Mouse (Mus musculus) ES-Bruce4 (cell line): ENCODE data around the gene Nup188. TPM values are rescaled to one million over a fixed set of nuclear protein-coding genes. Genes with fewer than 3 reads are reported as not detected.
A peak's percentile ranks its signal among the peaks of the same experiment; 100 is the strongest.

ENCODE experiments used
- H3K27ac ChIP-seq: 2 replicates; pipeline ENCODE4 v1.5.1; 2012; ENCODE audit warnings: low read length, inconsistent platforms; ENCODE audit not compliant: insufficient read depth
- H3K27me3 ChIP-seq: 2 replicates; pipeline ENCODE4 v1.6.1; 2012; ENCODE audit warnings: mild to moderate bottlenecking, low read length, inconsistent platforms; ENCODE audit not compliant: control insufficient read depth, poor library complexity, insufficient read depth, severe bottlenecking
- H3K36me3 ChIP-seq: 2 replicates; pipeline ENCODE4 v1.6.1; 2012; ENCODE audit warnings: inconsistent platforms, mild to moderate bottlenecking, low read length, moderate library complexity; ENCODE audit not compliant: control insufficient read depth, poor library complexity, insufficient read depth, severe bottlenecking
- H3K4me1 ChIP-seq: one replicate; pipeline ENCODE4 v1.8.1; 2011; ENCODE audit warnings: low read length; ENCODE audit not compliant: control insufficient read depth, insufficient read depth
- H3K4me3 ChIP-seq: 2 replicates; pipeline ENCODE4 v1.5.1; 2011; ENCODE audit warnings: low read depth, mild to moderate bottlenecking, low read length
- H3K9ac ChIP-seq: 2 replicates; pipeline ENCODE4 v1.6.1; 2012; ENCODE audit warnings: low read depth, mild to moderate bottlenecking, inconsistent platforms; ENCODE audit not compliant: poor library complexity, severe bottlenecking
- H3K9me3 ChIP-seq: replicated peaks from 2 replicates; pipeline ENCODE4 v1.6.1; 2012; ENCODE audit warnings: mild to moderate bottlenecking, low read length, inconsistent platforms; ENCODE audit not compliant: control insufficient read depth, poor library complexity, insufficient read depth, severe bottlenecking
- CTCF ChIP-seq: IDR thresholded peaks from one replicate; pipeline ENCODE4 v1.8.1; 2011; ENCODE audit warnings: low read depth, low read length
- EP300 ChIP-seq: IDR thresholded peaks from 2 replicates; pipeline ENCODE4 v1.6.1; 2011; ENCODE audit warnings: low read depth, low read length; ENCODE audit not compliant: insufficient read depth
- POLR2A ChIP-seq: IDR thresholded peaks from one replicate; pipeline ENCODE4 v1.8.1; 2011; ENCODE audit warnings: low read length; ENCODE audit not compliant: insufficient read depth
- polyA plus RNA-seq: library from polyadenylated mRNA; stranded (reverse); fragments of >200 nt; gene quantifications from 2 replicates; pipeline ENCODE4 v1.2.4, GENCODE M21; 2011; ENCODE audit warnings: low read depth; ENCODE audit not compliant: missing spikeins, insufficient read depth, insufficient read length

The Nup188 gene
- polyA plus RNA-seq, 1 experiment = 138 TPM

DNA sequence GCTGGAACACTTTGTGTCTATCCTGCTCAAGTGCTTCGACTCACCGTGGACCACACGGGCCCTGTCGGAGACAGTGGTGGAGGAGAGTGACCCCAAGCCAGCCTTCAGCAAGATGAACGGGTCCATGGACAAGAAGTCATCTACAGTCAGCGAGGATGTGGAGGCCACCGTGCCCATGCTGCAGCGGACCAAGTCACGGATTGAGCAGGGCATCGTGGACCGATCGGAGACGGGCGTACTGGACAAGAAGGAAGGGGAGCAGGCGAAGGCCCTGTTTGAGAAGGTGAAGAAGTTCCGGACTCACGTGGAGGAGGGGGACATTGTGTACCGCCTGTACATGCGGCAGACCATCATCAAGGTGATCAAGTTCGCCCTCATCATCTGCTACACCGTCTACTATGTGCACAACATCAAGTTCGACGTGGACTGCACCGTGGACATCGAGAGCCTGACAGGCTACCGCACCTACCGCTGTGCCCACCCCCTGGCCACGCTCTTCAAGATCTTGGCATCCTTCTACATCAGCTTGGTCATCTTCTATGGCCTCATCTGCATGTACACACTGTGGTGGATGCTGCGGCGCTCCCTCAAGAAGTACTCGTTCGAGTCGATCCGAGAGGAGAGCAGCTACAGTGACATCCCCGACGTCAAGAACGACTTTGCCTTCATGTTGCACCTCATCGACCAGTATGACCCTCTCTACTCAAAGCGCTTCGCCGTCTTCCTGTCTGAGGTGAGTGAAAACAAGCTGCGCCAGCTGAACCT, 30.4 kb upstream of the Nup188 start:
- Histone ChIP-seq H3K9ac (no peak overlapping the region), H3K36me3 (peaks cover 6% of the 10 kb centered on the region; the same call in 1 of the 2 replicates), H3K27ac (no peak overlapping the region), H3K4me3 (no peak overlapping the region), H3K27me3 (no peaks in the 10 kb centered on the region), H3K4me1 (peaks cover 5% of the 10 kb centered on the region), H3K9me3 (no peaks in the 10 kb centered on the region)
- TF ChIP-seq POLR2A (no peak), CTCF (no peak), EP300 (no peak)

DNA sequence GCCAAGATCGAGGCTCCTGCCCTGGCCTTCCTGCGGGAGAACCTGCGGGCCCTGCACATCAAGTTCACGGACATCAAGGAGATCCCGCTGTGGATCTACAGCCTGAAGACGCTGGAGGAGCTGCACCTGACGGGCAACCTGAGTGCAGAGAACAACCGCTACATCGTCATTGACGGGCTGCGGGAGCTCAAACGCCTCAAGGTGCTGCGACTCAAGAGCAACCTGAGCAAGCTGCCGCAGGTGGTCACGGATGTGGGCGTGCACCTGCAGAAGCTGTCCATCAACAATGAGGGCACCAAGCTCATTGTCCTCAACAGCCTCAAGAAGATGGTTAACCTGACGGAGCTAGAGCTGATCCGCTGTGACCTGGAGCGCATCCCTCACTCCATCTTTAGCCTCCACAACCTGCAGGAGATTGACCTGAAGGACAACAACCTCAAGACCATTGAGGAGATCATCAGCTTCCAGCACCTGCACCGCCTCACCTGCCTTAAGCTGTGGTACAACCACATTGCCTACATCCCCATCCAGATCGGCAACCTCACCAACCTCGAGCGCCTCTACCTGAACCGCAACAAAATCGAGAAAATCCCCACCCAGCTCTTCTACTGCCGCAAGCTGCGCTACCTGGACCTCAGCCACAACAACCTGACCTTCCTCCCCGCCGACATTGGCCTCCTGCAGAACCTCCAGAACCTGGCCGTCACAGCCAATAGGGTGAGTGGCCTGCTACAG, 29.4 kb upstream of the Nup188 start:
- Histone ChIP-seq H3K36me3 (peaks cover 6% of the 10 kb centered on the region; the same call in 1 of the 2 replicates), H3K9me3 (no peaks in the 10 kb centered on the region), H3K4me3 (0 out of 2 replicates have a peak overlapping the region, but pooled peaks have one; percentile 2), H3K27me3 (no peaks in the 10 kb centered on the region), H3K9ac (no peak overlapping the region), H3K27ac (no peak overlapping the region), H3K4me1 (peaks cover 5% of the 10 kb centered on the region)
- TF ChIP-seq EP300 (no peak), CTCF (no peak), POLR2A (no peak)

DNA sequence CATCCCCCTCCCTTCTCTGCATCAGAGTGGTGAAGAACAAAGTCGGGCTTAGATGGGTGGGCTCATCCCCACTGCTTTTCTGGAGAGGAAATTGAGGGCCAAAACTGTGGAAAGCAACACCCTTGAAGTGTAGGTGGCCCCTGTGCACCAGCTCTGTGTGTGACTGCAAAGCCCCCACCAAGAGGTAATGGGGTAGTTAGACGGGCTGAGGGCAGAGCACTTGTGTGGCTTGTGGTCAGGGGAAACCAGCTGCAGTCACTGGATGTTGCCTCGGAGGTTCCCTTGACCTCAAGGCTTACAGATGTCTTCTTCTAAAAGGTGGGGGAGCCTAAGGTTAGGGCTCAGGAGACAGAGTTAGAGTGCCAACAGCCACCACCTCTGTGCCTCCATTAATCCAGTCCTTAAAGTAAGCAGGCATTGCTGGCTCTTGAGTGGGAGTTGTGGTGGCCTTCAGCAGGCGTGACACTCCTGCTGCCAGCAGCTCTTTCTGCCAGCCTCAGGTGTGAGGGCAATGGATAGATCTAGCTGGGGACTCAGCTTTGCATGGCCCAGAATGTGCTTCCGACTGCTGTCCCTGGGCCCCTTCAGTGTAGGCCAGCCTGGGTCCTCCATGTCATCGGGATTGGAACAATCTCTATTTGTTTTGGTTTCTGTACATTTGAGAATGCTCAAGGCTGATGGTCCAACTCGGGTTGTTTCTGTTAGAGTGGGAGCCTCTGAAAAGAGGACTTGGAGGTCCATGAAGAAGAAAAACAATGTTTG, 28.3 kb upstream of the Nup188 start:
- peaks cover 6% of the 10 kb centered on the region; the same call in 1 of the 2 replicates for H3K36me3 ChIP-seq
- H3K4me3 ChIP-seq = no peak overlapping the region
- TF ChIP-seq CTCF (no peak), POLR2A (no peak), EP300 (no peak)
- no peaks in the 10 kb centered on the region for H3K9me3 ChIP-seq
- no peak overlapping the region for H3K9ac ChIP-seq
- H3K27ac ChIP-seq = no peak overlapping the region
- H3K4me1 ChIP-seq = peaks cover 5% of the 10 kb centered on the region
- H3K27me3 ChIP-seq = no peaks in the 10 kb centered on the region

DNA sequence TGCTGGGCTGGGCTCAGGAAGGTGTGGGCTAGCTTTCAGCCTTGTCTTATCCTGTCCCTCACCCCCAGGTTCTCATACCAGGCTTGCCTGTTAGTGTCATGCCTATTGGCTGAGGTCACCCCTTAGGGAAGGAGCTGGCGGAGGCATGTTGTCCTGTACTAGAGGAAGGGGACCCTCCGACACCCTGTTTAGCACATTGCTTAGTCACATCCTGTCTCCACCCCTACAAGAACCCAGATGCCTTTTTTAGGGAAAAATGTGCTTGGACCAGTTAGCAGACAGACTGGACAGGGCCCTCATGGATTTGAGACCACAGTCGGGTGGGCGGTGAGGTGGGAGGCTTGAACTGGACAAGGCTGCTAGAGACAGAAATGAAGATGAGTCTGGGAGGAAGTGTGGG, 27.6 kb upstream of the Nup188 start:
- Histone ChIP-seq H3K9ac (no peak overlapping the region), H3K4me3 (no peak overlapping the region), H3K9me3 (no peaks in the 10 kb centered on the region), H3K36me3 (peaks cover 6% of the 10 kb centered on the region; the same call in 1 of the 2 replicates), H3K27ac (no peak overlapping the region), H3K27me3 (no peaks in the 10 kb centered on the region), H3K4me1 (peaks cover 3% of the 10 kb centered on the region)
- TF ChIP-seq CTCF (no peak), EP300 (no peak), POLR2A (no peak)

DNA sequence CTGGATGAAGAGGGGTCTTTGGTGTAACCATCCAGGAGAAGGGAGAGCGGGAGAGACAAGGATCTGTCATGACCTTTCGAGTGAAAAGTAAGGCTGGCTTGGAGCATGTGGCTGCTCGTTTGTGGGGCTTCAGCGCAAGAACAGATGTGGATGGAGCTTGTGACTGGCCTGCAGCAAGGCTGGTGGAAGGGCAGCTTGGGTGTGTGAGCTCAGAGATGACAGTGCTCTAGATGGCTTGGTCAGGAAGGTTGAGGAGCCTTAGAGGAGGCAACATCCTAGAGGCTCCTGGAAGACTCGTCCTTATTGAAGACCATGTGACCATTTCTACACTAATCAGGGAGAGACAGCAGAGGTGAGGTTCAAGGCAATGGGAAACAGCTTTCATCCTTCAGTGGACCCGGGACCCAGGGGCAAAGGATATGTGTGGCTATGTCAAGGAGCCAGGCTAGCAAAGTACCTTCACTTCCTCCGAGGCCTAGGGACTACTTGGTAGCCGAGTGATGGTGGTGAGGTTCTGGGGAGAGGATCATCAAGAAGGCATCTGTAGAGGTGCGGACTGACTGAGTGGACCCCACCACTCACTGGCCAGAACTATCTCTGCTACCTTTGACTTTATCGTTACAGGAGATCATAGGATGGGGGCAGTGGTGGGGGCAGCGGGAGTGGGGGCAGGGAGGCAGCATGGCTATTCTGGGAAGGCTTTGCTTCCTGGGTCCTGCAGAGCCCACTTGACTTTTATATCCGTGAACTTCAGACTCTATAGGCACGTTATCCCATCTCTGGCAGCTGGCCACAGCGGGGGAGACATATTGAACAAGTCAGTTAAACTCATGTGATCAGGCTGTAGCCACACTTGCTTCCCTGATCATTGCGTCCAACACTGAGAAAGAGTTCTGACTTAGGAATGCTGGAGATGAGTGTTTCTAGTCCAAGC, 26.8 kb upstream of the Nup188 start:
- Histone ChIP-seq H3K36me3 (peaks cover 6% of the 10 kb centered on the region; the same call in 1 of the 2 replicates), H3K9ac (no peak overlapping the region), H3K27me3 (no peaks in the 10 kb centered on the region), H3K4me1 (peaks cover 5% of the 10 kb centered on the region), H3K9me3 (no peaks in the 10 kb centered on the region), H3K4me3 (no peak overlapping the region), H3K27ac (no peak overlapping the region)
- no peak for TF ChIP-seq CTCF
- TF ChIP-seq EP300 = no peak
- TF ChIP-seq POLR2A = no peak
